Mouse (Mus musculus): ENCODE measurements around the gene Ccl1. TPM values are rescaled to one million over a fixed set of nuclear protein-coding genes. Genes with fewer than 3 reads are reported as not detected.

Gene Ccl1
- polyA plus RNA-seq, 1 experiment from 2014 or later = not detected

Other genes with a start within 250 kb of the Ccl1 start
- gene Ccl11, start 247.9 kb downstream of the Ccl1 start, polyA plus RNA-seq (2014; fragmentation: Nextera tagmentation; extraction: Ambion mirVana) = 0.21 TPM in 1 of 2 replicates, not detected in the other
- gene Ccl12, start 203.8 kb downstream of the Ccl1 start, polyA plus RNA-seq (2014; fragmentation: Nextera tagmentation; extraction: Ambion mirVana) = 0.97 and 2.2 TPM in 2 replicates
- not detected in 2 replicates for gene Ccl8, start 190.5 kb downstream of the Ccl1 start, polyA plus RNA-seq (2014; fragmentation: Nextera tagmentation; extraction: Ambion mirVana)
- 5.4 and 6.4 TPM in 2 replicates for gene Tmem132e, start 83.2 kb upstream of the Ccl1 start, polyA plus RNA-seq (2014; fragmentation: Nextera tagmentation; extraction: Ambion mirVana)